Mouse (Mus musculus): ENCODE measurements at regions not wholly inside any gene's neighbourhood (a gene's known extent, or its start where the extent isn't known, plus 50 kb on each side); places are given as distances from the start of the nearest gene placed in this dataset.

DNA sequence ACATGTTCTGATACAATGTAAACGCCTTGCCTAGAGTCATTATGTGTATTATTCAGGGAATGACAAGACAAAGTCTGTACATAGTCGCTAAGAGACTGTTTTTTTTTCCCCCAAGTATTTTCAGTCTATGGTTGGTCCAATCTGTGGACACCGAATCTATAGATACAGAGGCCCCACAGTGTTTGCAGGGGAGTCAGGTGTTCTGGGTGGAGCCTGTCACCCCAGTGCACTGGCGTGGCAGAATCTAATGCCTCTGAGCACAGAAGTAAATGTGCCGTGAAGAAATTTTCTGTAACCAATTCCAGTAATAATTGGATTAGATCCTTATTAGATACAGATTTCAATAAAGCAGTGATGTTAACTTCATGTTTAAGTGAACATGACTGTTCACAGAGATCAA is 1130.1 kb upstream of the Gulo start:
- DNase-seq: no peak

DNA sequence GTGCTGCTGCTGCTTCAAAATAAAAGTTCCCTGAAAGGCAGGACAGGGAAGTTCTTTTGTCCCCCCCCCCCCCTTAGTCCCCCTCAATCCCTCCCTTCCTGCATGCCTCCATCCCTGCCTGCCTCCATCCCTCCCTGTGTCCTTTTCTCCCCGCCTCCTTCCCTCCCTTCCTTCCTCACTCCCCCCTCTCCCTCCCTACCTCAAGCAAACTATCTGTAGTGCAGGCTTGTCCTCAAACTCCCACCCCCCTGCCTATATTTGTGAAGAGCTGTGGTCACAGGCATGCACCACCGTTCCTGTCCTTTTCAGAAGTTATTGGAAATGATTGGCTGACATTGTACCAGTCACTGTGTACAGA is 1127.1 kb upstream of the Gulo start:
- no peak for DNase-seq

DNA sequence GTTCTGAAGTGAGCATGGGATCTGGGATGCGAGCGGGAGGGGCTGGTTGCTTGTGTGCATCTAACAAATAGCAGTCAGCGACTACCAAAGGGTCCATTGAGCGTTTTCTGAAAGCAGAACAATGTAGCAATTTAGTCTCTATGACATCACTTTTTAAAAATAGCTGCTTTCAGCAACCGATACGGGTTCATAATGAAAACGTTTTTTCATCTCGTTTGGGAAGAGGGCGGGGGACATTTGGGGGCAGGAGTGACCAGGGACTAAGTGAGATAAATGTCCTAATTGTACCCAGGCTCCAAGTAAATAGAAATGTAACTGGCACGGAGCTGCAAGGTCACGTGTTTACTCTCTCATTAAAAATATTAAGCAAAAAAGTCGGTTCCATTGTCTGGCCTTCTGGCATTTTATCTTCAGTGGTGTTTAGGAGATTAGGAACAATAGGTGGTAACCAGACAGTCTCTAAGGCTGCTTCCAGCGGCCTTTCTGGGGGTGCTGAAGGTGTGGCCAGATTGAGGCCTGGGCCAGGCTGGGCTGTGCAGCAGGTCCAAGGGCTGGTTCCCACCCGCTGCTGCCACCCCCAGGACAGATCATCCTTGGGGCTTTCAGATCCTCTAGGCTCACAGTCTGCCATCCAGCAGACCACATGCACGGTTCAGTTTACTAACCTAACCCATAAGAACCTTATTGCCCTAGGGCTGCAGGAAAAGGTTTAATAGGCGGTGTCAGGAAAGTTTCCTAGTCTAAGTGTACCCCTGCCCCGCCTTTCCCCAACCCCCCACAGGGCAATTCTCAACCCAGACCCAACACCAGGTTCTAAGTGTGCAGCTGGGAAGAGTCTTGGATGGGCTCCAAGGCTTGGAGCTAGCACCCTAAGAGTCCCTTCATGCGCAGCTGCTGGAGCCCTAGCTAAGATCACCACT is 1126.5 kb upstream of the Gulo start:
- DNase-seq: peak in 1 of 2 experiments; percentile 8

DNA sequence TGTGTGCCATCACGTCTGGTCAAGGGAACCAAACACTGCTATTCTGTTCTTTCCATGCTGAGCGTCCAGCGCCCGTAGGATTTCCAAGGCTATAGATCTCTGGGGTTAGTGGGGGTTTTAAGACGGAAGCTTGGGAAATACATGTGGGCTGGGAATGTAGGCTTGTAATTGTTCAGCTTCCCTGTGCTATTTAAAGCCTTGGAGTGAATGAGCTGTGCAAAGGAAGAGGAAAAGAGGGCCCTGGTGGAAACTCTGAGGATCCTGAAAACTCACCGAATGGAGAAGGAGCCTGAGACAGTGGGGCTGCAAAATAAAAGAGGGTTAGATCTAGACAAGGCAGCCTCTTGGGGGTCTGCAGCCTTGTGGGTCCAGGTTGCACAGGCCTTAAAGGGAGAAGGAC is 1124.2 kb upstream of the Gulo start:
- no peak for DNase-seq

DNA sequence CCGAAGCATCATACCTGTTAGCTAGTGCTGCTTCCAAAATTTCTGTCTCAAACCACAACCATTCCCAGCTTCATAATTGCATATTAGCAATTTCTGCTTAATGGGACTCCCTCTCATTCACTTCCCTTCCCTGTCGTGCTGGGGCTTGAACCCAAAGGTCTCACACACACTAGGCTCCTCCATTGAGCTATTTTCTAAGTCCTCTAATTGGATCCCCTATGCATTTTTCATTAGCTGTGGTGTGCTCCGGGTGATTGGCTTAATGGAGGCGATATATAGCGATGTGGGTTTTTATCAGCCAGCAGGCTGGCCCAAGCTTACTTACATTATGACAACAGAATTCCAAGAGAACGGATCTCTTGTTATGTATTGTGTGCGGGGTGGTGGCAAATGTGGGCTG is 1118.1 kb upstream of the Gulo start:
- DNase-seq: no peak

DNA sequence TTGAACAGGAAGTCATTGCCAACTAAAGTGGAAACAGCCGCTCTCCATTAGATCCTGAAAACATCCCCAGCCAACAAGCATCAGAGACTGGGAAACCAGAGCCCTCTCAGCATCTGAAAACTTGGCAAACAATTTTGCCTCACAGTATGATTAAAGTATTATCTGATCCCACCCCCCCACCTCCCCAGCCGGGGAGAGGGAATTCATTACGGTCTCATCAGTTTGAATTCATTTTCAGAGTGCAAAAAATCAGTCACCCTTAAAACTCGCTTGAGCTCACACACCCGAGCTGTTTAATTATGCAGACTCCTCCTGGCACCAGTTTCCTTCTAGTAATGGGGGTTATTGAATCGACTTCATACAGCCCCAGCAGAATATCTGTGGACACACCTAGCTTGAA is 1117.2 kb upstream of the Gulo start:
- DNase-seq: no peak

DNA sequence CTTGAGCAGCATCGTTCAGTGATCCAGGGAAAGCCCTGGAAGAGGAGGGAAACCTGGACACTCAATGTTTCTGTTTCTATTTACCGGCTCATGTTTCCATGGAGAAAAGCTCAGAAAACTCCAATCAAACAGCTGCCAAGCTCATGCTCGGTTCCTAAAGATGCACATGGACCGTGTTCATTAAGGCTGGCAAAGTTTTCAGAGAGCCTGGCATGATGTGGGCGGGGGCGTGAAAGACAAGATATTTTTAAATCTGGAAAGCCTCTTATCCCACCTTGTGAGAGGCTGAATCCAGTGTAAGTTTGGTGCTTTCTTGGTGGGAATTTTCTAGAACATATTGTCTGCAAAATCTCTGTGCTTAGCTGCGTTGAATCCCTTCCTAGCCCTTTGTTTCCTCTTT is 1114.3 kb upstream of the Gulo start:
- DNase-seq: no peak

All from cerebellum, adult 18-20 months (tissue).